Mouse (Mus musculus): ENCODE measurements around the gene Aox1.
"Not testable (repeated sequence)": the region's sequence is repeated elsewhere in the genome, so short reads cannot be mapped to it uniquely, and the experiment has no call there.

The Aox1 gene

GRCm38 (mm10) chr1:58029636-58030117 is at the start of gene Aox1:
Aox1 (plus strand) TSS chr1:58029931.
- peak; percentile 73 for DNase-seq (ENCODE audit: low spot score)

GRCm38 (mm10) chr1:57989052-57989600 is 40.6 kb upstream of the Aox1 start:
- DNase-seq (ENCODE audit: low spot score) = no peak

GRCm38 (mm10) chr1:57991277-57991676 is 38.5 kb upstream of the Aox1 start:
- DNase-seq (ENCODE audit: low spot score) = no peak

GRCm38 (mm10) chr1:57995432-57996132 is 34.1 kb upstream of the Aox1 start, which contains the start of gene Sgo2a:
Sgo2a (plus strand) TSS chr1:57995971.
- DNase-seq (ENCODE audit: low spot score) = peak; percentile 98

- no peak for DNase-seq (ENCODE audit: low spot score)
Observed at GRCm38 (mm10) chr1:57996133-57996615, 33.6 kb upstream of the Aox1 start.

- DNase-seq (ENCODE audit: low spot score) = no peak
Observed at GRCm38 (mm10) chr1:57998146-57998545, 31.6 kb upstream of the Aox1 start.

- DNase-seq (ENCODE audit: low spot score) = not testable (repeated sequence)
Observed at GRCm38 (mm10) chr1:58006388-58006787, 23.3 kb upstream of the Aox1 start.

GRCm38 (mm10) chr1:58018856-58019255 is 10.9 kb upstream of the Aox1 start, which contains the start of gene Kctd18:
Kctd18 (minus strand) TSS chr1:58018956.
- no peak for DNase-seq (ENCODE audit: low spot score)

GRCm38 (mm10) chr1:58027707-58028106 is 2.0 kb upstream of the Aox1 start:
- no peak for DNase-seq (ENCODE audit: low spot score)

GRCm38 (mm10) chr1:58030156-58030871 is 583 bp downstream of the Aox1 start:
- peak; percentile 74 for DNase-seq (ENCODE audit: low spot score)

- DNase-seq (ENCODE audit: low spot score) = peak; percentile 71
Observed at GRCm38 (mm10) chr1:58031160-58031769, 1.5 kb downstream of the Aox1 start.

- not testable (repeated sequence) for DNase-seq (ENCODE audit: low spot score)
Observed at GRCm38 (mm10) chr1:58037306-58037705, 7.6 kb downstream of the Aox1 start.

GRCm38 (mm10) chr1:58045076-58045475 is 15.3 kb downstream of the Aox1 start:
- no peak for DNase-seq (ENCODE audit: low spot score)

GRCm38 (mm10) chr1:58045546-58045945 is 15.8 kb downstream of the Aox1 start:
- no peak for DNase-seq (ENCODE audit: low spot score)

GRCm38 (mm10) chr1:58046721-58047290 is 17.1 kb downstream of the Aox1 start:
- DNase-seq (ENCODE audit: low spot score) = no peak

- no peak for DNase-seq (ENCODE audit: low spot score)
Observed at GRCm38 (mm10) chr1:58049126-58049525, 19.4 kb downstream of the Aox1 start.

GRCm38 (mm10) chr1:58055598-58055997 is 25.9 kb downstream of the Aox1 start:
- no peak for DNase-seq (ENCODE audit: low spot score)

- DNase-seq (ENCODE audit: low spot score) = no peak
Observed at GRCm38 (mm10) chr1:58056074-58056807, 26.5 kb downstream of the Aox1 start.

- DNase-seq (ENCODE audit: low spot score) = no peak
Observed at GRCm38 (mm10) chr1:58056939-58057338, 27.2 kb downstream of the Aox1 start.

- no peak for DNase-seq (ENCODE audit: low spot score)
Observed at GRCm38 (mm10) chr1:58058846-58059245, 29.1 kb downstream of the Aox1 start.

- DNase-seq (ENCODE audit: low spot score) = no peak
Observed at GRCm38 (mm10) chr1:58062131-58062530, 32.4 kb downstream of the Aox1 start.

Data from testis, postnatal 10 days (tissue).